Mouse (Mus musculus) myocyte (in vitro differentiated cells): ENCODE measurements around the gene Plgrkt. TPM values are rescaled to one million over a fixed set of nuclear protein-coding genes. Genes with fewer than 3 reads are reported as not detected.
A peak's percentile ranks its signal among the peaks of the same experiment; 100 is the strongest.

Source experiments
- H3K27me3 ChIP-seq: one replicate; pipeline ENCODE4 v1.6.1; 2011; ENCODE audit not compliant: control insufficient read depth, insufficient read depth, insufficient read length
- H3K36me3 ChIP-seq: one replicate; pipeline ENCODE4 v1.6.1; 2011; ENCODE audit not compliant: control insufficient read depth, insufficient read depth
- H3K4me2 ChIP-seq: one replicate; pipeline ENCODE4 v1.6.1; 2011; ENCODE audit warnings: low read depth, control low read depth
- H3K4me3 ChIP-seq: one replicate; pipeline ENCODE4 v1.5.1; 2011; ENCODE audit warnings: mild to moderate bottlenecking, control low read depth, moderate library complexity
- H3K79me2 ChIP-seq: one replicate; pipeline ENCODE4 v1.6.1; 2011; ENCODE audit not compliant: control insufficient read depth, insufficient read depth
- H3ac ChIP-seq: one replicate; pipeline ENCODE4 v1.6.1; 2011; ENCODE audit not compliant: control insufficient read depth, insufficient read length
- CEBPB ChIP-seq: IDR thresholded peaks from 2 replicates; pipeline ENCODE4 v1.6.1; 2011; ENCODE audit warnings: mild to moderate bottlenecking, moderate library complexity; ENCODE audit not compliant: poor library complexity, insufficient read depth, severe bottlenecking
- E2F4 ChIP-seq: IDR thresholded peaks from one replicate; pipeline ENCODE4 v1.6.1; 2011; ENCODE audit warnings: mild to moderate bottlenecking, control low read depth, moderate library complexity; ENCODE audit not compliant: insufficient read depth
- MAX ChIP-seq: IDR thresholded peaks from one replicate; pipeline ENCODE4 v1.6.1; 2011; ENCODE audit warnings: low read depth, mild to moderate bottlenecking, control low read depth
- MYOD1 ChIP-seq, 3 experiments: IDR thresholded peaks; one replicate each; pipeline ENCODE4 v1.6.1; 2011; ENCODE audit warnings: control low read depth in 2 of 3, low read depth in 2 of 3, mild to moderate bottlenecking in 2 of 3, moderate library complexity in 1 of 3; ENCODE audit not compliant: insufficient read length in 2 of 3, control insufficient read depth in 1 of 3
- MYOG ChIP-seq, 3 experiments: IDR thresholded peaks; one replicate each; pipeline ENCODE4 v1.6.1; 2011; ENCODE audit warnings: control low read depth in 2 of 3, low read depth in 2 of 3, mild to moderate bottlenecking in 2 of 3; ENCODE audit not compliant: insufficient read length in 2 of 3, control insufficient read depth in 1 of 3, insufficient read depth in 1 of 3
- POLR2A ChIP-seq: IDR thresholded peaks from one replicate; pipeline ENCODE4 v1.6.1; 2011; ENCODE audit warnings: low read depth, mild to moderate bottlenecking, control low read depth, moderate library complexity; ENCODE audit not compliant: insufficient read length
- POLR2AphosphoS2 ChIP-seq: IDR thresholded peaks from one replicate; pipeline ENCODE4 v1.6.1; 2011; ENCODE audit warnings: low read depth, control low read depth; ENCODE audit not compliant: insufficient read length
- REST ChIP-seq: IDR thresholded peaks from one replicate; pipeline ENCODE4 v1.6.1; 2011; ENCODE audit warnings: mild to moderate bottlenecking, control low read depth, moderate library complexity; ENCODE audit not compliant: insufficient read depth, insufficient read length
- SRF ChIP-seq: IDR thresholded peaks from one replicate; pipeline ENCODE4 v1.6.1; 2011; ENCODE audit warnings: low read depth; ENCODE audit not compliant: control insufficient read depth, insufficient read length
- TCF12 ChIP-seq: IDR thresholded peaks from one replicate; pipeline ENCODE4 v1.6.1; 2011; ENCODE audit warnings: mild to moderate bottlenecking, control low read depth; ENCODE audit not compliant: poor library complexity, insufficient read depth, severe bottlenecking
- TCF3 ChIP-seq: IDR thresholded peaks from one replicate; pipeline ENCODE4 v1.6.1; 2011; ENCODE audit warnings: low read depth, control low read depth; ENCODE audit not compliant: insufficient read length
- USF1 ChIP-seq: IDR thresholded peaks from one replicate; pipeline ENCODE4 v1.6.1; 2011; ENCODE audit warnings: low read depth, mild to moderate bottlenecking, control low read depth, moderate library complexity
- polyA plus RNA-seq: library from polyadenylated mRNA; unstranded; fragments of >200 nt; fragmentation: generic; extraction: Trizol; gene quantifications from one replicate; pipeline ENCODE4 v1.2.1, GENCODE M21; 2012; ENCODE audit warnings: missing spikeins

The Plgrkt gene
- polyA plus RNA-seq, 1 experiment, result 25.1 TPM

DNA sequence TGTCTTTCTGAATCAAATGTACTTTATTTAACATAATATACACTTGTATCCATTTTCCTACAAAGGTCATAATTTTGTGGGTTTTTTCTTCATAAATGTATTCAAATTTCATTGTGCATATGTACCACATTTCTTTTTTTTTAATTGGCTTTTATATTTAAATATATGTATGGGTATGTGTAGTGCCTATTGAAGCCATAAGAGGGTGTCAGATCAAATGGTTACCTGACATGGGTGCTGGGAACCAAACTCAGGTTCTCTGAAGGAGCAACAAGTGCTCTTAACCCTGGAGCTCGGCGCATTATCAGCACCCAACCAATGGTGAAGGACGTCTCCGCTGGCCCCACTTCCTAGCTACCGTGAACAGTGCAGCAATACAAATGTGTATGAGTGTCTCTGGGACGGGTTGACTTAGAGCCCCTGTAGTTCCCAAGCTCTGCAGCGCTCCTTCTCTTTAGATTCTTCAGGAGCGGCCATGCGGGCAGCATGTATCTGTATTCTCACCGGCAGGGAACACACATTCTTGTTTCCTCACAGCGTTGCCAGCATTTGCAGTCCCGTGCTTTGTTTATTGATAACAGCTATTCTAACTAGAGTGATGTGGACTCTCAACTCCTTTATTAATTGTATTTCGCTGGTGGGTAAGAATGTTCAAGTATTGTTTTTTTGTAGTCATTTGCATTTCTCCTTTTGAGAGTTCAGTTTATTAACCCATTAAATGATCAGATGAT lies 40.2 kb downstream of the Plgrkt start:
- Histone ChIP-seq H3K27me3 (no peaks in the 10 kb centered on the region), H3K4me3 (no peak overlapping the region), H3K36me3 (no peaks in the 10 kb centered on the region), H3ac (no peak overlapping the region), H3K79me2 (no peaks in the 10 kb centered on the region), H3K4me2 (no peak overlapping the region)
- TF ChIP-seq USF1 (no peak), MAX (no peak), MYOD1 (IDR thresholded peaks at IDR 0.05; ENCODE audit: control insufficient read depth in 1 of 3, insufficient read length in 2 of 3, low read depth in 2 of 3) (no peak), CEBPB (no peak), MYOG (IDR thresholded peaks at IDR 0.05; ENCODE audit: control insufficient read depth in 1 of 3, insufficient read depth in 1 of 3, insufficient read length in 2 of 3, low read depth in 2 of 3) (no peak), TCF3 (no peak), SRF (no peak), REST (no peak), E2F4 (no peak), TCF12 (no peak), POLR2A (no peak), POLR2AphosphoS2 (no peak)

DNA sequence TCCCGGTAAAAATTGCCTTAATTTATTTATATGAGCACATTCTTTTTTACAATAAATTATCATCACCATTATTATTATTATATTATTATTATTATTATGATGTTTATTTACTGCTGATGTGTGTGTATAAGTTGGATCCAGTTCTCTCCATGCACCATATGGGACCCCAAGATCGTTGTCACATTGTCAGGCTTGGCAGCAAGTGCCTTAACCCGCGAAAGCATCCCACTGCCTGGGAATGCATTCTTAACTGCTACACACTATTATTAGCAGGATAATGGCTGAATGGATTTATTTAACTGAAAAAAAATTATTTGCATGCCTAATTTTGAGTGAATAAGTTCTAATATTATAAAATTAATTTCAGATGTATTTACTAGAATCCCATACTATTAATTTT lies 40.8 kb downstream of the Plgrkt start:
- no peak overlapping the region for H3K4me2 ChIP-seq
- no peaks in the 10 kb centered on the region for H3K79me2 ChIP-seq
- H3K4me3 ChIP-seq, result no peak overlapping the region
- no peak overlapping the region for H3ac ChIP-seq
- no peaks in the 10 kb centered on the region for H3K27me3 ChIP-seq
- TF ChIP-seq MYOD1 (IDR thresholded peaks at IDR 0.05; ENCODE audit: control insufficient read depth in 1 of 3, insufficient read length in 2 of 3, low read depth in 2 of 3) (no peak), REST (no peak), POLR2A (no peak), TCF12 (no peak), TCF3 (no peak), SRF (no peak), CEBPB (no peak), MYOG (IDR thresholded peaks at IDR 0.05; ENCODE audit: control insufficient read depth in 1 of 3, insufficient read depth in 1 of 3, insufficient read length in 2 of 3, low read depth in 2 of 3) (no peak), USF1 (no peak), POLR2AphosphoS2 (no peak), MAX (no peak), E2F4 (no peak)
- no peaks in the 10 kb centered on the region for H3K36me3 ChIP-seq

DNA sequence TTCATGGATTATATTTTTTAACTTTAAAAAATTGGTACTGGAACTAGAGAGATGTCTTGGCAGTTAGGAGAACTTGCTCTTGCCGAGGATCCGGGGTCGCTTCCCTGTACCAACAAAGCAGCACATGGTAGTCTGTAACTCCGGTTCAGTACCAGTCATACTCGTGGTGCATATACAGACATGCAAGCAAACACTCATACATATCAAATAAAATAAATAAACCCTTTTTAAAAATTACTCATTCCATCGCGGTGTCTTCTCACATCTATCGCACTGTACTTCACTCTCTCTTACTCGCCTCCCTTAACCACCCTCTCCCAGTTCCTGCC lies 41.4 kb downstream of the Plgrkt start:
- no peak for TF ChIP-seq E2F4
- TF ChIP-seq CEBPB, result no peak
- no peak for TF ChIP-seq USF1
- TF ChIP-seq POLR2A, result no peak
- TF ChIP-seq TCF3, result no peak
- no peak for TF ChIP-seq SRF
- no peak for TF ChIP-seq MAX
- no peak for TF ChIP-seq MYOG (IDR thresholded peaks at IDR 0.05; ENCODE audit: control insufficient read depth in 1 of 3, insufficient read depth in 1 of 3, insufficient read length in 2 of 3, low read depth in 2 of 3)
- TF ChIP-seq POLR2AphosphoS2, result no peak
- no peak for TF ChIP-seq REST
- TF ChIP-seq MYOD1 (IDR thresholded peaks at IDR 0.05; ENCODE audit: control insufficient read depth in 1 of 3, insufficient read length in 2 of 3, low read depth in 2 of 3), result no peak
- no peak for TF ChIP-seq TCF12
- Histone ChIP-seq H3ac (no peak overlapping the region), H3K79me2 (no peaks in the 10 kb centered on the region), H3K27me3 (no peaks in the 10 kb centered on the region), H3K4me3 (no peak overlapping the region), H3K36me3 (no peaks in the 10 kb centered on the region), H3K4me2 (peak overlapping the region; percentile 62)

DNA sequence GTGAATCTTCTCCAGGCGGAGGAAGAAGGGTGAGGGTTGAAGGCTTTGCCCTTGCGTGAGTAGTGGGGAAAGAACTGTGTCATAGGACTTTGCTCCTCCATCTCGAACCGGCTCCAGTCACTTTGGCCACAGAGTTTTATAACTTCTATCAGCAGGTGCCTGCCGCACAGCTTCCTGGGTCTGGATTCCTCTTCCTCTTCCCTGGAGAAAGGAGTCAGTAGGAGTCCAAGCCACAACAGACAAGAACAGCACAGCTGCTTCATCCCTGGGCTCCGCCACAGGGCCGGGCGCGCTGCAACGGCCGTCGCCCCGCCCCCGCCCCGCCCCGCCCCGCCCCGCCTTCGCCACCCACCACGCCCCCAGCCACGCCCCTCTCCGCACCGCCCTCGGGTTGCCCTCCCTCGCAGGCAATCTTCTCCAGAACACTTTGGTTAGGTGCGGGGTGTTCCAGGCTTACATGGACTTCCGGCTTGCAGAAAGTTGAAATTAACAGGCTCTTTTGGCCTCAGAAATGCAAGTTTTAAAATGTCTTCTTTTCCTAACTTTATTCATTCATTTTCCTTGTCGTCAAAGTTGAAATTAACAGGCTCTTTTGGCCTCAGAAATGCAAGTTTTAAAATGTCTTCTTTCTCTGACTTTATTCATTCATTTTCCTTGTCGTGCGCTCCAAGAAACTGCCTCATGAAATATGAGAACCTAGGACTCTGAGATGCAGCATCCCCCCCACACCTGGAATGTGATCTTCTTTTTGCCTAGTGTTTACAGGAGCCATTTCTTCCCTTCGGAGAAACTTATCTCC lies 41.9 kb downstream of the Plgrkt start, which contains the start of gene Insl6:
Gene Insl6 (minus strand): TSS at position 304 of the 799 bp plus-strand sequence.
- Histone ChIP-seq H3ac (no peak within 1 kb of the TSS), H3K79me2 (no peaks in the 10 kb centered on the region), H3K27me3 (no peaks in the 10 kb centered on the region), H3K36me3 (no peaks in the 10 kb centered on the region), H3K4me3 (no peak within 1 kb of the TSS), H3K4me2 (peak within 1 kb of the TSS; percentile 89)
- no peak for TF ChIP-seq MAX
- TF ChIP-seq REST, result no peak
- peak; percentile 30 for TF ChIP-seq POLR2A
- TF ChIP-seq CEBPB, result no peak
- TF ChIP-seq POLR2AphosphoS2, result no peak
- no peak for TF ChIP-seq E2F4
- TF ChIP-seq SRF, result no peak
- TF ChIP-seq TCF12, result no peak
- TF ChIP-seq MYOG (IDR thresholded peaks at IDR 0.05; ENCODE audit: control insufficient read depth in 1 of 3, insufficient read depth in 1 of 3, insufficient read length in 2 of 3, low read depth in 2 of 3), result peak in 2 of 3 experiments; percentile 41 to 64
- no peak for TF ChIP-seq TCF3
- no peak for TF ChIP-seq USF1
- peak in 2 of 3 experiments; percentile 50 to 76 for TF ChIP-seq MYOD1 (IDR thresholded peaks at IDR 0.05; ENCODE audit: control insufficient read depth in 1 of 3, insufficient read length in 2 of 3, low read depth in 2 of 3)
